Mouse (Mus musculus) ES-E14 (cell line): ENCODE data around the gene Krt222. TPM values are rescaled to one million over a fixed set of nuclear protein-coding genes. Genes with fewer than 3 reads are reported as not detected.
"Not testable (repeated sequence)": the region's sequence is repeated elsewhere in the genome, so short reads cannot be mapped to it uniquely, and the experiment has no call there.

Experiments
- DNase-seq: peaks from one replicate; pipeline ENCODE4 v3.0.0-alpha.2; 2013; ENCODE audit warnings: low read depth, low spot score
- H3K27ac ChIP-seq: 2 replicates; pipeline ENCODE4 v1.5.1; 2012; ENCODE audit warnings: low read depth, mild to moderate bottlenecking, low read length, moderate library complexity, mixed read lengths; ENCODE audit not compliant: poor library complexity, insufficient read depth, severe bottlenecking
- H3K36me3 ChIP-seq: 2 replicates; pipeline ENCODE4 v1.6.1; 2012; ENCODE audit warnings: mild to moderate bottlenecking, low read length, moderate library complexity, mixed read lengths; ENCODE audit not compliant: control insufficient read depth, poor library complexity, insufficient read depth, severe bottlenecking
- H3K4me1 ChIP-seq, 2 experiments: fragments of 150-350 bp in 1 of 2; sonication (generic) in 1 of 2; 2 replicates each; pipeline ENCODE4 v1.6.1; 2012; ENCODE audit warnings: low read length in 2 of 2, mild to moderate bottlenecking in 1 of 2, mixed read lengths in 1 of 2; ENCODE audit not compliant: control insufficient read depth in 2 of 2, insufficient read depth in 2 of 2, poor library complexity in 1 of 2
- H3K4me3 ChIP-seq, 2 experiments: fragments of 150-350 bp in 1 of 2; sonication (generic) in 1 of 2; 2 replicates each; pipeline ENCODE4 v1.5.1; 2012; ENCODE audit warnings: low read length in 2 of 2, low read depth in 1 of 2, mild to moderate bottlenecking in 1 of 2, mixed read lengths in 1 of 2; ENCODE audit not compliant: insufficient read depth in 1 of 2, poor library complexity in 1 of 2, severe bottlenecking in 1 of 2
- H3K9ac ChIP-seq: 2 replicates; pipeline ENCODE4 v1.6.1; 2012; ENCODE audit warnings: low read depth, mild to moderate bottlenecking, low read length, mixed read lengths; ENCODE audit not compliant: poor library complexity, insufficient read depth, severe bottlenecking
- H3K9me3 ChIP-seq: fragments of 150-350 bp; sonication (generic); 2 replicates; pipeline ENCODE4 v1.6.1; 2012; ENCODE audit warnings: low read depth, mild to moderate bottlenecking, low read length; ENCODE audit not compliant: control insufficient read depth, insufficient read depth
- CHD2 ChIP-seq: IDR thresholded peaks from 2 replicates; pipeline ENCODE4 v1.6.1; 2014; ENCODE audit warnings: mild to moderate bottlenecking, low read depth, low read length, inconsistent platforms
- HCFC1 ChIP-seq: IDR thresholded peaks from 2 replicates; pipeline ENCODE4 v1.6.1; 2012; ENCODE audit warnings: low read length, inconsistent platforms, borderline replicate concordance; ENCODE audit not compliant: insufficient read depth
- MAFK ChIP-seq: IDR thresholded peaks from 2 replicates; pipeline ENCODE4 v1.6.1; 2014; ENCODE audit warnings: mild to moderate bottlenecking, low read depth, low read length, inconsistent platforms; ENCODE audit not compliant: insufficient read depth
- ZC3H11A ChIP-seq: IDR thresholded peaks from 2 replicates; pipeline ENCODE4 v1.6.1; 2012; ENCODE audit warnings: low read depth, mild to moderate bottlenecking, inconsistent platforms, low read length, borderline replicate concordance
- ZNF384 ChIP-seq: IDR thresholded peaks from 2 replicates; pipeline ENCODE4 v1.6.1; 2012; ENCODE audit warnings: low read depth, low read length, inconsistent platforms
- in situ Hi-C, 2 experiments: fragments of 600-800 bp; cut with MboI; formaldehyde crosslinking; loops; one replicate each; pipeline ENCODE4 v1.15.1; 2025; ENCODE audit warnings: low sequenced_read_pairs in 2 of 2, inconsistent platforms in 1 of 2; ENCODE audit not compliant: unreplicated experiment in 2 of 2
- total RNA-seq: library from RNA; depleted of rRNA; stranded (reverse); fragments of 300-350 nt; gene quantifications from 2 replicates; pipeline ENCODE4 v1.2.3, GENCODE M21; 2012

Krt222 gene
- total RNA-seq, 1 experiment = 0.22 TPM

GRCm38 (mm10) chr11:99249115-99249514, 5.2 kb upstream of the Krt222 start:
- peaks cover 0 to 5% of the 10 kb centered on the region in 2 experiments; a peak in 1 of 4 replicates for H3K4me1 ChIP-seq
- H3K27ac ChIP-seq = no peak overlapping the region
- no peaks in the 10 kb centered on the region for H3K9me3 ChIP-seq
- in situ Hi-C loops = no loop called here
- H3K4me3 ChIP-seq = no peak overlapping the region
- no peaks in the 10 kb centered on the region for H3K36me3 ChIP-seq
- no peak for TF ChIP-seq ZC3H11A
- TF ChIP-seq ZNF384 = no peak
- no peak for TF ChIP-seq MAFK
- no peak for TF ChIP-seq CHD2
- TF ChIP-seq HCFC1 = no peak
- H3K9ac ChIP-seq = no peak overlapping the region
- no peak for DNase-seq

DNA sequence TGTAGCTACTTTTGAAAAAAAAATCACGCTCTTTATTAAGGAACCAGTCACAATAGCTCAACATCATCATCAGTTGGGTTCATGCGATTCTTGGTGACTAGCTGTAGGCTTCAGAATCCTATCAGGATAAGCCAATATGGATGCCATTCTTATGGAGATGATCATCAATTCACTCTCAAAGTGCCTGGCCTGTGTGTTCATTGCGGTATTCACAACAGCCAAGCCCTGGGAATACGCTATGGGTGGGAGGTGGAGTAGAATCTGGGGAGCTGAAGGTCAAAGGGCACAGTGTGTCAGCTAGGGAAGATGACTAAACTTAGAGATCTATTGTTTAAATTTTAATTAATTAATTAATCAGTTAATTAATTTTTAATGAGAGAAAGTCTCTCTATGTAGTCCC, 4.0 kb upstream of the Krt222 start:
- in situ Hi-C loops = no loop called here
- Histone ChIP-seq H3K27ac (no peak overlapping the region), H3K4me3 (no peak overlapping the region), H3K9me3 (no peaks in the 10 kb centered on the region), H3K9ac (no peak overlapping the region), H3K4me1 (peaks cover 0 to 8% of the 10 kb centered on the region in 2 experiments; a peak in 1 of 4 replicates), H3K36me3 (no peaks in the 10 kb centered on the region)
- TF ChIP-seq ZNF384 = no peak
- TF ChIP-seq MAFK = no peak
- TF ChIP-seq ZC3H11A = no peak
- TF ChIP-seq HCFC1 = no peak
- TF ChIP-seq CHD2 = no peak
- no peak for DNase-seq

DNA sequence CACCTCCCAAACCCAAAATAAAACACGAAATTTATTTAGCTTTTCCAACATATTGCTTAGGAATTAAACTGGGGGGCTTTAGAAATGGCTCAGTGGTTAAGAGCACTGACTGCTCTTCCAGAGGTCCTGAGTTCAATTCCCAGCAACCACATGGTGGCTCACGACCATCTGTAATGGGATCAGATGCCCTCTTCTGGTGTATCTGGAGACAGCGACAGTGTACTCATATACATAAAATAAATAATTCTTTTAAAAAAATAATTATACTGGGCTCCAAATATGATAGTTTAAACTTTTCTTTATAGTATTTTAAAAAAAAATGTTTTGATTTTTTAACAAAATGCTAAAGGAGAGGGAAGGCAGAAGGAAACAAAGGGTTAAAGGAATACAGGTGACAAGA, 634 bp upstream of the Krt222 start:
- H3K9ac ChIP-seq, H3K27ac ChIP-seq, DNase-seq, H3K4me3 ChIP-seq, in situ Hi-C loops, H3K9me3 ChIP-seq, H3K36me3 ChIP-seq: not testable (repeated sequence)
- H3K4me1 ChIP-seq = peaks cover 0 to 11% of the 10 kb centered on the region in 2 experiments; a peak in 1 of 4 replicates

DNA sequence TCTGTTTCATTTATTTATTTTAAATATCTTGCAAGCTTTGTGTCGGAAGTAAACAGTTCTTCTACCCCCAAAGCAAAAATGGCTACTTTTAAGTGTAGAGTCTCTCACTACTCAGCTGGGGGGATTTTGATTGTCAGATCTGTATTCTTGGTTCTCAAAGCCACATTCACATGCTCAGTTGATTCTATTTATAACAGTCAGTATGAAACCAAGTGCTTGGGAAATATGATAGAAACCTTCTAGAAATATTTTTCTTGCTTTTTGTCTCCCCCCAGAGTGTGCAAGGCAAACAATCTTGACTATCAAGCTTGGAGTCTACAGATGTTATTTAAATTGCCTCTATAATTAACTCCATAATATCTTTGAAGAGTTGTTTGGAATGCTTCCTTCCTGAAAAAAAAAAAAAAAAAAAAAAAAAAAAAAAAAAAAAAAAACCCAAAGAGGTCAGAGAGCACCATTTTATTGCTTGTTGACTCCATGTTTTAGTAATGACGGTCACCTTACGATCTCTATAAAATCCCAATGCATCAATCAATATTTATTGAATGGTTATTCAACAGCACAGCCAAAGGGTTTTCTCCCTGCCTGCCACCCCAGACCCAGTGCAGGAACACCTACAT, 575 bp downstream of the Krt222 start:
- Histone ChIP-seq H3K4me1 (peaks cover 0 to 11% of the 10 kb centered on the region in 2 experiments; a peak in 1 of 4 replicates), H3K36me3 (no peaks in the 10 kb centered on the region), H3K9ac (no peak overlapping the region), H3K9me3 (no peaks in the 10 kb centered on the region), H3K27ac (no peak overlapping the region), H3K4me3 (peak overlapping the region in 1 of 2 experiments; percentile 10; a peak in 1 of 4 replicates)
- in situ Hi-C loops = no loop called here
- TF ChIP-seq MAFK (no peak), ZNF384 (peak; percentile 91), HCFC1 (no peak)
- DNase-seq = no peak

- DNase-seq = no peak
- no peaks in the 10 kb centered on the region for H3K9me3 ChIP-seq
- TF ChIP-seq ZC3H11A = no peak
- TF ChIP-seq ZNF384 = no peak
- TF ChIP-seq HCFC1 = no peak
- no peak for TF ChIP-seq MAFK
- no peak for TF ChIP-seq CHD2
- H3K4me3 ChIP-seq = no peak overlapping the region
- H3K9ac ChIP-seq = no peak overlapping the region
- no peak overlapping the region for H3K27ac ChIP-seq
- no peaks in the 10 kb centered on the region for H3K36me3 ChIP-seq
- H3K4me1 ChIP-seq = peaks cover 0 to 11% of the 10 kb centered on the region in 2 experiments; a peak in 1 of 4 replicates
- in situ Hi-C loops = no loop called here
Observed at GRCm38 (mm10) chr11:99242056-99242455, 1.8 kb downstream of the Krt222 start.
